Mouse (Mus musculus) kidney, adult 2 months (tissue): ENCODE measurements around the gene Ces1b.

ENCODE experiments used
- CTCF ChIP-seq: fragments of 200-500 bp; conservative IDR thresholded peaks from 2 replicates; pipeline ENCODE4 v1.5.1; 2011; ENCODE audit warnings: low read depth, mild to moderate bottlenecking, control low read depth, low read length, moderate library complexity, mixed read lengths; ENCODE audit not compliant: insufficient read depth, insufficient read length
- POLR2A ChIP-seq: fragments of 200-500 bp; IDR thresholded peaks from one replicate; pipeline ENCODE4 v1.6.1; 2011; ENCODE audit warnings: low read depth, low read length, control low read depth

DNA sequence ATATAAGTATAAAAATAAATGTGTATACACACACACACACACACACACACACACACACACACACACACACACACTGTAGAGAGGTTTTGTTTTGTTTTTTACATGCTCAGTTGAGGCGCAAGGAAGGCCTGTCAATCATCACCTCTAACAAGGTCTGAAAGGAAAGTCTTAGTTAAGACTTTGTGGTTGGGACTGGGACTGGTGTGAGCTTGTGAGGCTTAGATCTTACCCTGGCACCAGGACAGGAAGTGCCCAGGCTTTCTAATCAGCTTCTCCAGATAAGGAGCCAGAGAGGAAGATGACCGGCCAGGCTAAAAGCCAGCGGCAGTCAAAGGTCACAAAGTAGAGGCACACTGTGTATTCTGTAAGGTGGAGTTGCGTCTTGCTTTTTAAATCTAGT is 65.5 kb downstream of the Ces1b start:
- TF ChIP-seq POLR2A, result no peak
- TF ChIP-seq CTCF, result no peak
